Mouse (Mus musculus) olfactory bulb, adult 2 months (tissue): ENCODE results near the gene Zswim1.

ENCODE experiments used
- CTCF ChIP-seq: fragments of 200-500 bp; IDR thresholded peaks from 2 replicates; pipeline ENCODE4 v1.5.1; 2012; ENCODE audit warnings: low read depth, mild to moderate bottlenecking, low read length, moderate library complexity; ENCODE audit not compliant: insufficient read depth
- POLR2A ChIP-seq: fragments of 200-500 bp; IDR thresholded peaks from 2 replicates; pipeline ENCODE4 v1.6.1; 2012; ENCODE audit warnings: mild to moderate bottlenecking, low read depth, low read length, moderate library complexity; ENCODE audit not compliant: insufficient read depth

- TF ChIP-seq POLR2A (no peak), CTCF (no peak)
Observed at GRCm38 (mm10) chr2:164821060-164821459, 1.4 kb upstream of the Zswim1 start.
